Mouse (Mus musculus) small intestine, adult 2 months (tissue): Measurements from ENCODE around the gene Lin52.

Source experiments
- CTCF ChIP-seq: fragments of 200-500 bp; IDR thresholded peaks from 2 replicates; pipeline ENCODE4 v1.5.1; 2012; ENCODE audit warnings: low read depth, mild to moderate bottlenecking, control low read depth, inconsistent platforms, low read length, moderate library complexity, mixed read lengths; ENCODE audit not compliant: insufficient replicate concordance, insufficient read length; ENCODE audit errors: extremely low read depth
- POLR2A ChIP-seq: fragments of 200-500 bp; IDR thresholded peaks from 2 replicates; pipeline ENCODE4 v1.6.1; 2012; ENCODE audit warnings: low read depth, mild to moderate bottlenecking, control low read depth, inconsistent platforms, low read length, moderate library complexity

DNA sequence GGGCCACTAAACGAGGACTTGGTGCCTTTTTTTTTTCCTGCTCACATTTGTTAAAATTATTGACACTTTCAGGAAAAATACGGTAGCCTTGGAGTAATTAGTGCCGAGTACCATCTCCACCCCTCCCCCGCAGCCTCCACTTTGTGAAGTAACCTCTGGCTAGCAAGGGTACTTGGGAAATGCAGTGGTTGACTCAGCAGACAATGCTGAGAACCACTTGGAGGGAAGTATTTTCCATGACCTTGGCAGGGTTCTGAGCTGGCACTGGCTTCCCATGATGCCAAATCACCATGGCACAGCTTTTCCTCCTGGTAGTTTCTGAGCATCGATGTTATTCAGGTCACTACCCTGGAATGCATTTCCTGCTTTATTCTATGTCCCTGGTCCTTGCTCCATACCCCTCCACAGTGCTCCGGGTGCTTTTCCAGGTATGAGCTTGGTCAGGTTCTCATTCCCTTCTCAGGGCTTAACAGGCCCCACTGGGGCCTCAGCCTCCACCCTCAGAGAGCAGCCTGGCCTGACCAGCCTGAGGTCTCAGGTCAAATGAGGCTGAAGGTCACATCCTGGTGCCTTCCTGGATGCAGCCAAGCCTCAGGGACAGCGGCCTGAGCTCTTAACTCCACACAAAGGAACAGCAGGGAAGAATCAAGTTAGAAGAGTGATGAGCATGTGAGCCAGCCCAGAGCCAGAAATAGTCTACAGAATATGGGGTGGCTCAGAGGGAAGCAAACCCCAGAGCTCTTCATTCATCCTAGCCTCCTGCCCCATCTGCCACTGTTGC is 82.7 kb downstream of the Lin52 start:
- no peak for TF ChIP-seq POLR2A
- TF ChIP-seq CTCF, result no peak
